Mouse (Mus musculus) stomach, postnatal 0 days (tissue): Measurements from ENCODE around the gene Mpz. TPM values are rescaled to one million over a fixed set of nuclear protein-coding genes. Genes with fewer than 3 reads are reported as not detected.

Experiments
- ATAC-seq: fragments of 200-750 bp; cut with Nextera tagmentation; 2 replicates; pipeline ENCODE4 v1.8.0; 2017; ENCODE audit not compliant: low FRiP score, low TSS enrichment
- DNase-seq: peaks from one replicate; pipeline ENCODE4 v3.0.0-alpha.2; 2016; ENCODE audit warnings: low spot score
- H3K27ac ChIP-seq: fragments of 300-500 bp; sonication (generic); replicated peaks from 2 replicates; pipeline ENCODE4 v1.5.1; 2014; ENCODE audit warnings: mild to moderate bottlenecking, control low read depth
- H3K27me3 ChIP-seq: fragments of 300-500 bp; sonication (generic); 2 replicates; pipeline ENCODE4 v1.6.1; 2014; ENCODE audit warnings: low read length; ENCODE audit not compliant: control insufficient read depth, insufficient read depth
- H3K36me3 ChIP-seq: fragments of 300-500 bp; sonication (generic); 2 replicates; pipeline ENCODE4 v1.6.1; 2014; ENCODE audit warnings: low read length, mixed read lengths; ENCODE audit not compliant: control insufficient read depth, insufficient read depth
- H3K4me1 ChIP-seq: fragments of 300-500 bp; sonication (generic); replicated peaks from 2 replicates; pipeline ENCODE4 v1.6.1; 2014; ENCODE audit warnings: antibody characterized with exemption; ENCODE audit not compliant: control insufficient read depth, insufficient read depth
- H3K4me2 ChIP-seq: fragments of 300-500 bp; sonication (generic); replicated peaks from 2 replicates; pipeline ENCODE4 v1.6.1; 2014; ENCODE audit warnings: low read depth, mild to moderate bottlenecking, control low read depth, moderate library complexity
- H3K4me3 ChIP-seq: fragments of 300-500 bp; sonication (generic); 2 replicates; pipeline ENCODE4 v1.5.1; 2014; ENCODE audit warnings: low read depth, low read length, control low read depth
- H3K9ac ChIP-seq: fragments of 300-500 bp; sonication (generic); 2 replicates; pipeline ENCODE4 v1.6.1; 2014; ENCODE audit warnings: mild to moderate bottlenecking, low read length, control low read depth, mixed read lengths
- H3K9me3 ChIP-seq: fragments of 300-500 bp; sonication (generic); 2 replicates; pipeline ENCODE4 v1.6.1; 2016; ENCODE audit warnings: low read length; ENCODE audit not compliant: control insufficient read depth
- CTCF ChIP-seq: IDR thresholded peaks from 2 replicates; pipeline ENCODE4 v1.5.1; 2016; ENCODE audit warnings: antibody characterized with exemption, low read depth, mild to moderate bottlenecking, moderate library complexity
- EP300 ChIP-seq: optimal IDR thresholded peaks from 2 replicates; pipeline ENCODE3; 2016; ENCODE audit warnings: antibody characterized with exemption
- WGBS: fragments of 180-500 bp; shearing (Covaris S2); extraction: QIAGEN DNeasy Blood & Tissue Kit; methylation state at CpG from one replicate; pipeline ENCODE4 v1.1.7; 2014; 5-methylcytosine and 5-hydroxymethylcytosine counted together
- polyA plus RNA-seq: library from polyadenylated mRNA; unstranded; fragments of >200 nt; fragmentation: Nextera tagmentation; extraction: Ambion mirVana; gene quantifications from 2 replicates; pipeline ENCODE4 v1.2.1, GENCODE M21; 2015

Gene Mpz
- polyA plus RNA-seq, 1 experiment from 2014 or later = 1.5 TPM

DNA sequence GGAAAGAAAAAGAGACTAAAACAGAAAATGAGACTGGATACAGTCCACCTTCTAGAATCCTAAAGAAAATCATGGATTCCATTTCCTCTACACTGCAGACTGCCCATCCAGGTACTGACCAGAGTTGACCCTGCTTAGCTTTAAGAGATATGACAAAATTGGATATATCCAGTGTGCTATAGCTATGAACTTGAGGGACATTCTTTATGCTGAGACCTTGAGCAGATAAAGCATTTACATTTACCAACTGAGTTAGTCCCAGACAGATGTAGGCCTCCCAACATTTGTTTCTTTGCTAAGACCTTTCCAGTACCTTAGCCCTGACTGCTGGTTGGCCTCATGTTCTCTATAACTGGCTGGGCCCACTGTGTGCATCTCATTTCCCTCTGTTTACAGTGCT is 7.5 kb downstream of the Mpz start:
- ATAC-seq (no peak), DNase-seq (no peak)
- Histone ChIP-seq H3K4me1 (no peaks in the 10 kb centered on the region), H3K27me3 (no peaks in the 10 kb centered on the region), H3K36me3 (no peaks in the 10 kb centered on the region), H3K4me2 (no peak overlapping the region), H3K9me3 (no peaks in the 10 kb centered on the region), H3K27ac (no peak overlapping the region), H3K4me3 (no peak overlapping the region), H3K9ac (no peak overlapping the region)
- TF ChIP-seq CTCF = no peak
- no peak for TF ChIP-seq EP300

DNA sequence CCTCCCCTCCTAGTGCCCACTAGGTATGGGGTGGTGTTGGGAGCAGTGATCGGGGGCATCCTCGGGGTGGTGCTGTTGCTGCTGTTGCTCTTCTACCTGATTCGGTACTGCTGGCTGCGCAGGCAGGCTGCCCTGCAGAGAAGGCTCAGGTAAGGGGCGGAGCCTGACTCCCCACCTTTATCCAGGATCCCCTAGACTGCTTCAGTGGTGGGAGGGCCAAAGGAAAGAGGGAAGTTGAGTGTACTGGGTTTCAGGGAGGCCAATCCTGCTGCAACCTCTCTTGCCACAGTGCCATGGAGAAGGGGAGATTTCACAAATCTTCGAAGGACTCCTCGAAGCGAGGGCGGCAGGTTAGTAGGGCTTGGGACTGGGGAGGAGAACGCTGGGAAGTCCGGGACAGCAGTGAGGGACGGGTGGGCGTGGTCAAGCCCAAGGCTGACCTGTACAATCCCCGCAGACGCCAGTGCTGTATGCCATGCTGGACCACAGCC is 9.0 kb downstream of the Mpz start:
- Histone ChIP-seq H3K4me1 (no peaks in the 10 kb centered on the region), H3K9ac (0 out of 2 replicates have a peak overlapping the region, but pooled peaks have one; percentile 18), H3K9me3 (no peaks in the 10 kb centered on the region), H3K36me3 (no peaks in the 10 kb centered on the region), H3K27me3 (no peaks in the 10 kb centered on the region), H3K4me3 (peak overlapping the region; percentile 21; the same call in 1 of the 2 replicates), H3K27ac (no peak overlapping the region), H3K4me2 (peak overlapping the region; percentile 51)
- WGBS = 6% methylated on average over 15 of the region's 15 CpGs
- peak; percentile 71 for DNase-seq
- peak; percentile 74 for ATAC-seq
- TF ChIP-seq CTCF (peak; percentile 63), EP300 (no peak)

DNA sequence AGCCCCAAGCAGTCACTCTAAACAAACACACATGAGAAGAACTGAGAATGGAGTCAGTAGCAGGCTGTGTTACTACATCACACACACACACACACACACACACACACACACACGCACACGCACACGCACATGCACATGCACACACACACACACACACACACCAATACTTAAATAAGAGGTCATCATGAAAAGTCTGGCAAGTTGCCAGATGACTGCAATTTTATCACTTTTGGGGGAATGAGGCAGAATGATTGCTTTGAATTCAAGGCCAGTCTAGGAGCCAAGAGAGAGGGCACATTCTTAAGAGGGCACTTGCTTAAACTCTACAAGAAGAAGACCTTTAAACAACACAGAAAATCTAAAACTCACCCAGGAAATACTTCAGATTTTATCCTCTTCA is 12.0 kb downstream of the Mpz start:
- Histone ChIP-seq H3K4me2 (no peak overlapping the region), H3K9me3 (no peaks in the 10 kb centered on the region), H3K4me1 (no peaks in the 10 kb centered on the region), H3K36me3 (no peaks in the 10 kb centered on the region), H3K9ac (no peak overlapping the region), H3K4me3 (no peak overlapping the region), H3K27me3 (no peaks in the 10 kb centered on the region), H3K27ac (no peak overlapping the region)
- no peak for DNase-seq
- ATAC-seq = no peak
- 87% methylated on average over 3 of the region's 3 CpGs for WGBS
- TF ChIP-seq CTCF (no peak), EP300 (no peak)

DNA sequence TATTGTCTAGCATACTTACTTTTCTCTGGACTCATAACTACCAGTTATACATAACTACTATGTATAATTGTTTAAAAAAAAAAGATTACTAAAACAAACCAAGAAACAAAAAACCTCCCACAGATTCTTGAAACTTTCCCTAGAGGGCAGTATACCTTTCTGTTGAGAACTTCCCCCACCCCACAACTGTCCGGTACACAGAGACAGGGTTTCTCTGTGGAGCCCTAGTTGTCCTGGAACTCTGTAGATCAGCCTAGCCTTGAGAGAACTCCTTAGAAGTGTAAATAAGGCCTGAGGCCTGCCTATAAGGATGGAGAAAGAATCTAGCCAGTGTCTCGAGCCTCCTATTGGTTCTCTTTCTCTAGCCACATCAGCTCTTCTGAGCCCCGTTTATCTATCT is 13.7 kb downstream of the Mpz start:
- no peaks in the 10 kb centered on the region for H3K36me3 ChIP-seq
- H3K9ac ChIP-seq = no peak overlapping the region
- no peaks in the 10 kb centered on the region for H3K9me3 ChIP-seq
- no peaks in the 10 kb centered on the region for H3K27me3 ChIP-seq
- TF ChIP-seq CTCF = peak; percentile 66
- TF ChIP-seq EP300 = no peak
- DNase-seq (no peak), ATAC-seq (no peak)
- H3K4me2 ChIP-seq = no peak overlapping the region
- H3K4me1 ChIP-seq = no peaks in the 10 kb centered on the region
- WGBS = 32% methylated on average over 3 of the region's 3 CpGs
- H3K27ac ChIP-seq = no peak overlapping the region
- no peak overlapping the region for H3K4me3 ChIP-seq

DNA sequence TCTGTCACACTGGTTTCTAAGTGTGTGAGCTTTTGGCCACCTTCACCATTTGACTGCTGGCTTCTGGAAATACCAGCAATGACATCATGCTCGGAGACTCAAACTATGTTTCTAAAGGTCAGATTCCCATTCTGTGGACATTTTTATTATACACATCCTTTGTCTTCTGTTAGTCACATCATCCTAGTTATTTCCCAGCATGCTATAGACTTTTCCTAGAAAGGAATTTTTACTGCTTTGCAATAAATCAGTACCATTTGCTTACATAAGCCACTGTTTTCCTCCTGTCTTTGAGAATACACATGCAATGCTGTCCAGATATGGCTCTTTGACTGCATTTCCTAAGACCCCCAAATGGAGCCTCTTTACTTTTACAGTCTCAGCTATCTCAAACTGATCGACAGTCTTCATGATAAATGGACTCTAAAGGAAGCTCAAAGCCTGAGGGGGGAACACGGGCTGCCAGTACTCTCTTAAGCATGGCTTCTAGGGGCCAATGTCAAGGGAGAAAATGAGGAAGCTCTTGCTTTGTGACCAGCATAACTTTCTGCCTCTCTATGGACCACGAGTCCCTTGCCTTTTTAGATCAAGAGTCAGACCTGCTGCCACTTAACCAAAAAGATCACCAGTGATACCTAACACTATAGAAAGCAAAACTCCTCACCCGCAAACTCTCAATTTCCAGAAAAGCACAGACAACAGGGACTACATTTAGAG is 15.3 kb downstream of the Mpz start:
- Histone ChIP-seq H3K27me3 (no peaks in the 10 kb centered on the region), H3K9ac (no peak overlapping the region), H3K4me1 (no peaks in the 10 kb centered on the region), H3K27ac (no peak overlapping the region), H3K9me3 (no peaks in the 10 kb centered on the region), H3K4me3 (no peak overlapping the region), H3K36me3 (no peaks in the 10 kb centered on the region), H3K4me2 (no peak overlapping the region)
- DNase-seq (no peak), ATAC-seq (no peak)
- 64% methylated on average over 5 of the region's 5 CpGs for WGBS
- no peak for TF ChIP-seq CTCF
- TF ChIP-seq EP300 = no peak

DNA sequence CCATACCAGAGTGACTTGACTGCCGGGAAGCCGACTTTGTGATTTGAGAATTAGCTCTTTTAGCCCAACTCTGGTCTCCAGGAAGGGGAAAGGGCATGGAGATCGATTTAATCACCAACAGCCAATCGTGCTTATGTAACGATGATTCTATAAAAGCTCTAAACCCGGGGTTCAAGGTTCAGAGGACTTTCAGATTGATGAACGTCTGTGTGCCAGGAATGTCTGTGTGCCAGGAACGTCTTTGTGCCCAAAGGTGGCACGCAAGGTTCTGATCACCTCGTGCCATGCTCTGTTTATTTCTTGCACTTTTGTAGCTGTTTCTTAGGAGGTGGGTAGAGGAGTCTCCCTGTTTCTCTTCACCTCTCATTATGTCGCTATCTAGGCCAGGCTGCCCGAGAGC is 18.4 kb downstream of the Mpz start:
- Histone ChIP-seq H3K4me3 (no peak overlapping the region), H3K9ac (no peak overlapping the region), H3K9me3 (no peaks in the 10 kb centered on the region), H3K4me1 (no peaks in the 10 kb centered on the region), H3K36me3 (no peaks in the 10 kb centered on the region), H3K27ac (no peak overlapping the region), H3K4me2 (no peak overlapping the region), H3K27me3 (no peaks in the 10 kb centered on the region)
- WGBS = 84% methylated on average over 12 of the region's 12 CpGs
- no peak for ATAC-seq
- DNase-seq = no peak
- no peak for TF ChIP-seq EP300
- TF ChIP-seq CTCF = no peak
